Mouse (Mus musculus) kidney, embryonic 15.5 days (tissue): ENCODE data around the gene Gm26558. TPM values are rescaled to one million over a fixed set of nuclear protein-coding genes. Genes with fewer than 3 reads are reported as not detected.

Source experiments
- ATAC-seq: fragments of 200-750 bp; cut with Nextera tagmentation; replicated peaks from 2 replicates; pipeline ENCODE4 v1.8.0; 2017; ENCODE audit warnings: moderate TSS enrichment; ENCODE audit not compliant: low FRiP score
- H3K27ac ChIP-seq: fragments of 300-500 bp; sonication (generic); 2 replicates; pipeline ENCODE4 v1.5.1; 2015; ENCODE audit warnings: mild to moderate bottlenecking, inconsistent platforms
- H3K27me3 ChIP-seq: fragments of 300-500 bp; sonication (generic); 2 replicates; pipeline ENCODE4 v1.6.1; 2015; ENCODE audit warnings: inconsistent platforms
- H3K36me3 ChIP-seq: fragments of 300-500 bp; sonication (generic); 2 replicates; pipeline ENCODE4 v1.6.1; 2015; ENCODE audit warnings: inconsistent platforms
- H3K4me1 ChIP-seq: fragments of 300-500 bp; sonication (generic); 2 replicates; pipeline ENCODE4 v1.6.1; 2015; ENCODE audit warnings: inconsistent platforms
- H3K4me2 ChIP-seq: fragments of 300-500 bp; sonication (generic); 2 replicates; pipeline ENCODE4 v1.6.1; 2015; ENCODE audit warnings: moderate library complexity, mild to moderate bottlenecking, inconsistent platforms
- H3K4me3 ChIP-seq: fragments of 300-500 bp; sonication (generic); replicated peaks from 2 replicates; pipeline ENCODE4 v1.5.1; 2015; ENCODE audit warnings: mild to moderate bottlenecking, inconsistent platforms
- H3K9ac ChIP-seq: fragments of 300-500 bp; sonication (generic); 2 replicates; pipeline ENCODE4 v1.6.1; 2015; ENCODE audit warnings: mild to moderate bottlenecking, inconsistent platforms
- H3K9me3 ChIP-seq: fragments of 300-500 bp; sonication (generic); replicated peaks from 2 replicates; pipeline ENCODE4 v1.6.1; 2016; ENCODE audit warnings: inconsistent platforms
- WGBS: fragments of 180-500 bp; shearing (Covaris S2); methylation state at CpG from one replicate; pipeline ENCODE4 v1.1.7; 2015; ENCODE audit warnings: mixed read lengths; 5-methylcytosine and 5-hydroxymethylcytosine counted together
- polyA plus RNA-seq: library from polyadenylated mRNA; unstranded; fragments of >200 nt; fragmentation: Nextera tagmentation; extraction: Ambion mirVana; gene quantifications from 2 replicates; pipeline ENCODE4 v1.2.1, GENCODE M21; 2015

Gene Gm26558
- polyA plus RNA-seq, 1 experiment from 2014 or later, result 4.8 TPM

DNA sequence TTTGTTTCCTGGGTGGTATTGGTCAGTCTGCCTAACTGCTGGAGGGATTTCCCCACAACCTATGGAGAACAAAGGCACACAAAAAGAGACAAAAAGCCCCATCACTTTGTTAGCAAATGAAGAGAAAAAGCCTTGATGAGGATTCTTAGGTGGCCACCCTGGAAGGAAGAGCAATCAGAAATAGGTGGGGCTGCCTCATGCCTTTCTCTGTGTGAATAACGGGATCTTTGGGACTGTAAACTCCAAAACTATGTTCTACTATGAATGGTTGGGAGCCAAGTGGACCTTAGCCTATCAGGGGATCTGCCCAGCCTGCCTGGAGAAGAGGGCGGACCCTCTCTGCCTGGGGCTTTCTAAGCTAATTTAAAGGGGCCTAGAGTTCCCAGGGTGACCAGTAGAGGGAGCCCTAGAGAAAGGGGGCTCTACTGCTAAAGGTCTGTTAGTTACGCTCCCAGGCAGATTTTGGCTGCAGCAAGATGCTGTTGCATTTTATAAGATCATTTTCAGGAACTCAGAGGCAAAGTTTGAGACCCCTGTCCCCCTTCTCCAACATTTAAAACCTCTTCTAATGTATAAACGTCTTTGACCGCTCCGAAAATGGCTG lies 42.6 kb downstream of the Gm26558 start:
- WGBS, result 83% methylated on average over 6 of the region's 6 CpGs
- H3K4me3 ChIP-seq, result no peak overlapping the region
- H3K9me3 ChIP-seq, result no peaks in the 10 kb centered on the region
- ATAC-seq, result no peak
- no peak overlapping the region for H3K4me2 ChIP-seq
- no peak overlapping the region for H3K9ac ChIP-seq
- no peaks in the 10 kb centered on the region for H3K4me1 ChIP-seq
- no peaks in the 10 kb centered on the region for H3K27me3 ChIP-seq
- no peaks in the 10 kb centered on the region for H3K36me3 ChIP-seq
- no peak overlapping the region for H3K27ac ChIP-seq

DNA sequence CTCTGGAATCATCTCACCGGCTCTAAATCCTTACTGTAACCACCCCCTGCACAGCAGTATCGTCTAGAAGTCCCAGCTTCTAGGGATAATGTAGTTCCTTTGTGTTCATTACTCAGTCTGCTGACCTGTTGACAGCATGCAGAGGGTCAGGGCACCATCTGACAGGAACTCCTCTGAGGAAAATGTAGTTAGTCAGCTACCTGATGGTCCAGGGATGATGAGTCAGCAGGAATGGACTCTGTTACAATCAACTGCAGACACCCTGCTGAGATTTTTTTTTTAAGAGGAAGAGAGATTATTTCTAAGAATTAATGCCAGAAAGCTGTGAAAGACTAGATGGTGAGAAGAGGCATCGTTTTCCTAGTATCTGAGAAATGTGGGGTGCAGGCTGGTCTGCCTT lies 45.3 kb downstream of the Gm26558 start:
- WGBS, result 61% methylated on average over 3 of the region's 3 CpGs
- Histone ChIP-seq H3K27ac (no peak overlapping the region), H3K36me3 (no peaks in the 10 kb centered on the region), H3K4me2 (no peak overlapping the region), H3K27me3 (no peaks in the 10 kb centered on the region), H3K9ac (no peak overlapping the region), H3K4me1 (no peaks in the 10 kb centered on the region), H3K4me3 (no peak overlapping the region), H3K9me3 (no peaks in the 10 kb centered on the region)
- ATAC-seq, result no peak

DNA sequence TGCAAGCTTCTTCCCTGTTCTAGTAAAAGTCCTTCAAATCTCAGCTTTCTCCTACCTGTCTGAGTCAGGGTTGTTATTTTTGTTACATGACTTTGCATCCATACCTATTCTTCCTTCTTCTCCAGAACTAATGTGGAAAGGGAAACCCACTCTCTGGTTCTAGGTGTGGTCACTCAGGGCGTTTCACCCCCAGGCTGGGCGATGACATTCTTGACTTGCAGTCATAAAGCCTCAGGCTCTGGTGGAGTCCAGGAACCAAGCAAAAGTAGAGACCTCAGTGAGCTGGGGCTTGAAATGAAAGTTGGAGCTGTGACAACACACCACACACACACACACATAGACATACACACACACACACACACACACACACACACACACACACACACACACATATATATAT lies 45.8 kb downstream of the Gm26558 start:
- Histone ChIP-seq H3K27ac (no peak overlapping the region), H3K9ac (no peak overlapping the region), H3K36me3 (no peaks in the 10 kb centered on the region), H3K4me2 (no peak overlapping the region), H3K9me3 (no peaks in the 10 kb centered on the region), H3K27me3 (no peaks in the 10 kb centered on the region), H3K4me3 (no peak overlapping the region), H3K4me1 (no peaks in the 10 kb centered on the region)
- WGBS, result 77% methylated on average over 2 of the region's 2 CpGs
- no peak for ATAC-seq

DNA sequence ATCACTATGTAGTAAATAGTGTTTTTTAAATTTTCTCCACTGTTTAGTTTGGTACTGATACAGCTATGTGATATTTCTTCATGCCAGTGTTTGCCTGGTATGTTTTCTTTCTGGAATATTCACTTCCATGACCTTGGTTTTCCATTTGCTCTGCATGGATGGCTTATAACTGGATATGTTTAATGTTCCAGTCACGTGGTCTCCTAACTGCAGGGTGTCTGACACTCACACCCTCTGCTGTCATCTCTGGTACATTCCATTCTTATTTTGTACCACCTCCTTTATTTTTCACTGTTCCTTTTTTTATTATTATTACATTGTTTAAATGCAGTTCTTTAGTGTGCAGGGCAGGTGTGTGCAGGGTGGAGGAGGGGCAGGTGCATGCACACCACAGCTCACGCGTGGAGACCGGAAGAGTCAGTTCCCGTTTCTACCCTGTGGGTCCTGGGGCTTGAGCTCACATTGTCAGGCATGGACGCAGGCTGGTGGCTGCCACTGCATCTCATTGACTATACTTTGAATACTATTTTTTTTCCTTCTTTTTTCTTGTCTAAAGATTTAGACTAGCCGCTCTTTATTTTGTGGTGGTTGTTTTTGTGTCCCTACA lies 47.1 kb downstream of the Gm26558 start:
- no peak for ATAC-seq
- Histone ChIP-seq H3K27me3 (no peaks in the 10 kb centered on the region), H3K27ac (no peak overlapping the region), H3K9me3 (no peaks in the 10 kb centered on the region), H3K4me3 (no peak overlapping the region), H3K4me1 (no peaks in the 10 kb centered on the region), H3K9ac (no peak overlapping the region), H3K4me2 (no peak overlapping the region), H3K36me3 (no peaks in the 10 kb centered on the region)
- 82% methylated on average over 7 of the region's 7 CpGs for WGBS

Other genes starting within 250 kb of the Gm26558 start
- 2.8 and 3.1 TPM in 2 replicates for gene Sp5, start 187.2 kb downstream of the Gm26558 start, polyA plus RNA-seq
- 1.9 and 2.3 TPM in 2 replicates for gene Erich2, start 153.3 kb downstream of the Gm26558 start, polyA plus RNA-seq
- gene Gad1, start 109.0 kb downstream of the Gm26558 start, polyA plus RNA-seq, result 0.23 and 0.36 TPM in 2 replicates
- gene Gorasp2, start 532 bp downstream of the Gm26558 start, polyA plus RNA-seq, result 171 and 175 TPM in 2 replicates
- gene Tlk1, start 163.6 kb upstream of the Gm26558 start, polyA plus RNA-seq, result 27.0 and 29.5 TPM in 2 replicates